Mouse (Mus musculus) E14TG2a.4 (cell line): ENCODE data around the gene Irx5.

Source experiments
- CTCF ChIP-seq: conservative IDR thresholded peaks from 2 replicates; pipeline ENCODE4 v1.5.1; 2014; ENCODE audit warnings: low read length
- NANOG ChIP-seq: IDR thresholded peaks from 2 replicates; pipeline ENCODE4 v1.6.1; 2014; ENCODE audit warnings: borderline replicate concordance, low read length, mixed read lengths

- TF ChIP-seq CTCF (no peak), NANOG (no peak)
Observed at GRCm38 (mm10) chr8:92408092-92408491, 50.7 kb downstream of the Irx5 start.
